Mouse (Mus musculus) neutrophil, adult 59 days (primary cell): ENCODE results near the gene Slc4a4. TPM values are rescaled to one million over a fixed set of nuclear protein-coding genes. Genes with fewer than 3 reads are reported as not detected.

ENCODE experiments used
- total RNA-seq, 2 experiments: library from RNA; stranded (reverse); gene quantifications; 1 replicate in 1 of 2; 2 replicates in 1 of 2; pipeline ENCODE4 v1.2.4; 2023

Gene Slc4a4
- not detected for total RNA-seq

DNA sequence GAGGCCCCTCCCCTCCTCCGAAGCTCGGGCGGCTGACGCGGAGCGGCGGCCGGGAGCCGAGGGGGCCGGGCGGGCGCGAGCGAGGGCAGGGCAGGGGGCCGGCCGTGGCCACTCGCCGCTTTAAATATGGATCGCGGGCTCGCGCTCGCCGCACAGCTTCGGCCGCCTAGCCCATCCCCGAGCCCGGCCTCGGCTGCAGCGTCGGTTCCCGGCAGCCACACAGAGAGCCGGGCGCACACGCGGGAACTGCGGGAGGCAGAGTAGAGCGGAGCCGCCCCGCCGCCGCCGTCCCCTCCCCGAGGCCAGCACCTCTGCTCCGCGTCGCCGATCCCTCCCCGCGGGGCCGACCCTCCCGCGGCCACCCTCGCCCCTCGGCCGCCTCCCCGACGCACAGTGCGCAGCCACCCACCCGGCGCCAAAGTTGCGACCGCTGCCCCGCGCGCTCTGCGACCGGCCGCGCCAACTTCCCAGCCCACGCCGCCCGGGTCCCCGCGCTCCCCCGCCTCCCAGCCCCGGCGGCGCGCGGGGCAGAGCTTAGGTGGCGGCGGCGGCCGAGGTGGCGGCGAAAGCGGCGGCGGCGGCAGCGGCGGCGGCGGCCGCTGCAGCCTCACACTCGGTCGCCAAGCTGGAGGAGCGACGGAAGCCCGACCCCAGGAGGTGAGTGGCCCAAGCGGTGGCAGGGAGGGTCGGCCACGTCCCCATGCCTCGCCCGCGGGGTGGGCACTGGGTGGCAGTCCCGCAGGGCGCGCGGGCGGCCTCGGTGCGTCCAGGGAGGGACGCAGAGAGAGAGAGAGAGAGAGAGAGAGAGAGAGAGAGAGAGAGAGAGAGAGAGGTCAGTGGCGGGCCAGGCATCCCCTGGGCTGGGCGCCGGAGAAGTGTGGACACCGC, at the start of gene Slc4a4:
TSS of gene Slc4a4 (plus strand) at position 151 of the 888 bp plus-strand sequence.

Other genes with a start within 250 kb of the Slc4a4 start
- 10 to 100 TPM; 26.3 to 34.6 TPM for gene Grsf1, start 210.6 kb upstream of the Slc4a4 start, total RNA-seq
- 10 to 100 TPM; 15.1 to 20.4 TPM for gene Mob1b, start 166.0 kb upstream of the Slc4a4 start, total RNA-seq
- 10 to 100 TPM; 47.2 to 50.9 TPM for gene Dck, start 121.8 kb upstream of the Slc4a4 start, total RNA-seq